Mouse (Mus musculus): ENCODE data around the gene Filip1l.

Gene Filip1l

DNA sequence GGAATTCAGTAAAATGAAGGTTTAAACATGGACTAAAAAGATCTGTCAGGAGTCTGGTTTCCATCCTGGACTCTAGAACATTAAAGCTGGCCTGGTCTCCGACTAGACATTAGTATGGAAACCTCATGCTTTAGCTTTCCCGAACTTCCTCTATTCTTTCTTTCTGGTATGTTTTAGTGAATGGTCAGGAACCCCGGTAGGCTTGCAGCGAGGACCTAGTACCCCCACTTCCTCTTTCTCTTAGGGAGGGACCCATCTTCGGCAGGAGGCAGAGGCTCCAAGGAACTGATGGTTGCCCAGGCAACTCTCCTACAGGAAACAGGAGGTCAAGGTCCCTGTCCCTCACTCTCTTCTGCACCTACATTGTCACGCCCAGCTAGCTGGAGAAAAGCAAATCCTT is 43.4 kb downstream of the Filip1l start:
- DNase-seq (ENCODE audit: inconsistent age in 2 of 2, low spot score in 1 of 2): peak in 1 of 2 experiments; percentile 30

DNA sequence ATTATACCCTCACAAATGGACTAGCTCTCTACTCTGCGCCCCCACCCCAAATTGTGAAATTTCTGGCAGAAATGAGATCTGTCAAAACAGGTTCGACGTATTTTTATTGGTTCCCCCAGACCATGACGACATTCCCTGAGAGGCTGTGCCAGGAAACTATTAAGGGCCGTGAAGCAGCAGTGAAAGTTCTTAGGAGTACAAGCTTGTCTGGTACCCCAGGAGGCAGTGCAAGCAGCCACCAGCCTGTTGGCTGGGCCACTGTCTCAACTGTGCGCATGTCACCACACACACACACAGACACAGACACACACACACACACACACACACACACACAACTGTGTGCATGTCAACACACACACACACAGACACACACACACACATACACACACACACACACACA is 45.0 kb downstream of the Filip1l start:
- DNase-seq (ENCODE audit: inconsistent age in 2 of 2, low spot score in 1 of 2): no peak

DNA sequence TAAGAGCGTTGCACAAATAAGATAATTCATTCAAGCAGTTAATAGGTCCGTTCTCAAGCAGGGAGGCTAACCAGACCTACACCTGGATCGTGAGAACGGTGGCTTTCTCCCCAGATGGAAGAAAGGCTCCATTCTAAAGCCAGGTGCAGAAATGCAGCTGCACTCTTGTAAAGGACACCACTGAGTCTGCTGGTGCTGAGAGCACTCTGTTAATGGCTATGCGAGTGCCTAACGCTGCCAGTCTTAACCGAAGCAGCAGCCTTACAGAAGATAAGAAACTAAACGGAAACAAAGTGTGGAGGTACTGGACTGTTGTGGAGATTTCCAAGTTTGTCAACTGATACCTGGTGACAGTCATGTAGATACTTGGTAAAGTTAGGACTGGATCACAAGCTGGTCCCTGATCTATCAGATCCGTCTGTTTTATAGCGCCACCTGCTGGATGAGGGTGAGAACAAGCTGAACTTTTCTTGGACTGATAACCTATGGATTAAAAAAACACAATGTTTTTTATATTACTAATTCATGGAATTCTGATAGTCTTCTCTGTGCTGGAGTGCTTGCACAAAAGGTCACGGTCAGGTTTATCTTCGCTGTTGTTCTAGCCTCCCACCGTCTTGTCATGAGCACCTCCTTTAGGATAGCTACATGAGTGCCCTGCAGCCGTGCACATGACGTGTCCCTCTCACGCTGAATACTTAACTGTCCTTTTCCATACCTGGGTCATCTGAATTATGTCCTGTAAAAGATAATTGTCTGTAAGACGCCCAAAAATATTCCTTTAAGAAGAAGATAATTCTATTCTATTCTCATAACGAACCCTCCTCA is 45.7 kb downstream of the Filip1l start:
- DNase-seq (ENCODE audit: inconsistent age in 2 of 2, low spot score in 1 of 2): peak; percentile 72 to 94

DNA sequence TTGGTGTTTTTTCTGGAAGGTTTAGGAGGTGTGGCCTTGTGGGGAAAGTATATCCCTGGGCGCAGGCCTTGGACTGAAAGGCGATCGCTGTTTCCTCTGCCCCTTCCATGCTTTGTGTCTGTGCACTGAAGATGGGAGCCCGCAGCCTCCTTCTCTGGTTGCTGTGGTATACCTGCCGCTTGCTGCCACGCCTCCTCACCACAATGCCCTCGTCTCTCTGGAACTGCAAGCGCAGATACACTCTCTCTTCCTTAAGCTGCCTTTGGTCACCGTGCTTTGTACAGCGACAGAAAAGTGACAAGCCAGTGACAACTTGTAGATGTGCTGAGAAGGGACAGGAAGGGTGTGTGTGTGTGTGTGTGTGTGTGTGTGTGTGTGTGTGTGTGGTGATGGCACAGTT is 46.7 kb downstream of the Filip1l start:
- DNase-seq (ENCODE audit: inconsistent age in 2 of 2, low spot score in 1 of 2): no peak

DNA sequence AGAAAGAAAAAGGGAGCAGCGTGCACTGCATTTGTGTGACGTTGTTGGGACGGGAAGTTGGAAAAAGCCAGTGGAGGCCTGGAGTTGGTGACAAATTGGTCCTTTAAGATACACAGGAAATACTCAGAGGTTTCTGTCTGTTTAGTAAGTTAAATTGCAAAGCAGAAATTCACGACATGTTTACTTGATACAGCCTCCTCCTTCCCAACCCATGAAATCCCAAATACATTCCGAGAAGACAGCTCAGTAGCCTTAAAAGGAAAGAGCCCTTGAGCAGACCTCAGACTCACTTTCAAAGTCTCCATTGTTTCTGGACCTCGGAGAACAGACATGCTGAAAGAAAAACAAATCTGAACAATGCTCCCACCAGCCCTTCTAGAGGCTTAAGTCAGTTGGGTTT is 48.8 kb downstream of the Filip1l start:
- DNase-seq (ENCODE audit: inconsistent age in 2 of 2, low spot score in 1 of 2): no peak

DNA sequence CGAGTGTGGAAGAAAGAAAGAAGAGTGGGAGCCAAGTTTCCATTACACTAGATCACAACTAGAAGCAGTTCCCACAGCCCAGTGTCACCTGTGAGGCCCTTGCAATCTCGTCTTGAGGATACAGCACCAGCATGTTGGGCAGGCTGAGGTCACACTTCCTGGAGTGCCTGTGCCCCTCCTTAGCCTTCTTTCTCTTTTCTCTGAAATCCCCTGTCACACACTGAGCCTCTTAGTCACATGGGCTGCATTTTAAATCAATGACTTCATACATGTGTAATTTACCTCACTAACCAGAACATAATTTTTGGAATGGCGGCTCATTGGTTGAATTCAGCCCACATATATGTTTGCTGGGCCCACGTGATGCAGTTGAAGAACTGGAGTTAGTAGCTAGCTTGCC is 50.0 kb downstream of the Filip1l start:
- no peak for DNase-seq (ENCODE audit: inconsistent age in 2 of 2, low spot score in 1 of 2)

DNA sequence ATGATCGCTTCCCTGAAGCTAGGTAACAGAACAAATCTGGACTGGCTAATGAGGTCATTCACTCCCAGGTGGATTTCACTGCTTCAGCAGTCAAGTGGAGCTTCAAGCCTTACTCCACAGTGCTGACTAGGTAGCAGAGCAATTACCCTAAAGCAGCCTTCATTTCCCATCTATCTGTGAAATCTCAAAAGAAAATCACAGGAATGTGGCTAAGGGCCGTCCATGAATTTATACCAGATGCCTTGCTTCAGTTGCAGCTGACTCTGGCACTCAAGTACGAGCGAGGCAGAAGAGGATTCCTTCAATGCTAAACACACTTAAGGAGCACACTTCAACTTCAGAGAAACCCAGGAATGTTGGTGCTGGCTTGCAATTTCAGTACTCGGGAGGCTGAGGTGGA is 50.9 kb downstream of the Filip1l start:
- DNase-seq (ENCODE audit: inconsistent age in 2 of 2, low spot score in 1 of 2): no peak

DNA sequence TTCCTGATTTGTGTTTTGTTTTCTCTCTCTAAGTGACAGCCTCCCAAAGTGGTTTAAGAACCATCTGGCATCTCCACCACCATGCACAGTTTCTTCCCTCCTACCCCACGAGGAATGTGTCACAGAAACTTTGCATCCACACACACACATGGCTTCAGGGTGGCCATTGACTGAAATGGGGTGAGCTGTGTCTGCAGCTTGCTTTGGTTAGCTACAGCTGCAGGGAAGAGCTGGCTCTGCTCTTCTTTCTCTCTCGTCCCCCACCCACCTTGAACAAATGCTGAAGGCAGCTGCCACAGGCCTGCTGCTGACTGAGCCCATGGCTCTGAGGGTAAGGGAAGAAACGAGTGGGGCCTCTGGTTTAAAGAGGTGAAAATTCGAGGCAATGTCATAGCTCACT is 59.9 kb downstream of the Filip1l start:
- DNase-seq (ENCODE audit: inconsistent age in 2 of 2, low spot score in 1 of 2): no peak

DNA sequence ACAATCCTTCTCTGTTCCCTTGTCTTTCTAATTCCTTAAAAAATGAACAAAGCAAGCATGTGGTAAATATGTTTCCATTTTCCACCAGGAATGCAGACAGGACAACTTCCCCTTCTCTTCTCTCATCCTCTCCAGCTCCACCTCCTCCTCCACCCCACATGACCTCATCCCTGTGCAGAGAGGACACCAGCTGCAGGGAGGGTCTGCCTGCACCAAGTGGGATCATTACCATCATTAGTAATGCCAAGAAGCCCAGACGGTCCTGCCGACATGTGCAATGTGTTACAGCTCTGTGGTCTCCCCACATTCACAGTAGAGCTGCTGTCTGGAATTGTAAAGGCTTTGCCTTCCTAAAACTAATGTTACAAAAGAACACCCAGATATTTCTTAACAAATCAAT is 63.2 kb downstream of the Filip1l start:
- DNase-seq (ENCODE audit: inconsistent age in 2 of 2, low spot score in 1 of 2): no peak

DNA sequence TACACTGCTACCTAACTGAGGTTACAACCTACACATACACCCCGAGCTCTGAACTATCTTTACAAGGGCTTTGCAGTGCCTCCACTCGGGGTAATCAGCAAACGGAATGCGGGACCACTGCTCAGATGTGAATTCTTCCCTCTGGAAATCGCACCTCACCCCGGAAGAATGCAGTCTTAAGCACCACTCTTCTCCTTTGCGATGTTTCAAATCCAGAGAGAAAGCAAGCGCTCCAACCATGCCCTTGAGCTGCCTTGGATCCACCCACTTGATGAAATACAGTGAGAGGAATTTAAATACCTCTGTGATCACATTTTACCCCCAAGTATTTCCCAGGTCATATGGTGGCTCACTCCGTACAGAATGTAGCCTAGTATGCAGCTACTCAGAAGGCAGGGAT is 64.1 kb downstream of the Filip1l start:
- no peak for DNase-seq (ENCODE audit: inconsistent age in 2 of 2, low spot score in 1 of 2)

DNA sequence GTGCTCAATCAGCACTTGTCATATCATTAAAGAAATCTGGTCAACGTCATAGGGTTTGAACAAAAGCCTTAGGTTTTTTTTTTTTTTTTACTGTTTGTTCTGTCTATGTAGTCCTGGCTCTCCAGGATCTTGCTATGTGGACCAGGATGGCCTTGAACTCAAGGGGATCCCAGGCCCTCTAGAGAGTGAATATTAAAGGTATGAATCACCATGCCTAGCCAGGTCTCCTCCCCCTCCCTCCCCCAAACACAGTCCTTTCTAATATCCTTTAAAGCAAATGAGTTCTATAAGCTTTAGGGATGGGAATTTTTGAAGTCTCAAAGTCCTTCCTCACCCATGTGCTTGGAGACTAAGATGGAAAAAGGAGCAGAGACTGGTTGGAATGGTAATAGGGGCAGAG is 65.1 kb downstream of the Filip1l start:
- DNase-seq (ENCODE audit: inconsistent age in 2 of 2, low spot score in 1 of 2): peak; percentile 51 to 77

DNA sequence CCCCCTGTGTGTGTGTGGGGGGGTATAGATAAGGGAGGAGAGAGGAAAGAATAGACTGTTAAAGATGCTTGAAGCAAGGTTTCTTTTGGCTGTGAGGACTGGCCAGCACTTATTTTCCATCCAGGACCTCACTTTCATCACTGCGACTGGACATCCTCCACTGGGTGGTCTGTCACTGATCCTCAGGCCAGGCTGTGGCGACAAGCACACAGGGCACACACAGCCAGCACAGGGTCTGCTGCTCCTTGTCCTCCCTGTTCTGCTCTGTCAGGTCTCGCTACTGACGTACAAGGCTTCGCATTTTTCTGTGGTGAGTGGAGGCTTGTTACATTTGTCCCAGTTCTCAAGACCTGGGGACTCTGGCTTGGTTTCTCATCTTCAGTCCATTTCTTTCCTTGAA is 66.4 kb downstream of the Filip1l start:
- DNase-seq (ENCODE audit: inconsistent age in 2 of 2, low spot score in 1 of 2): peak; percentile 79 to 87

DNA sequence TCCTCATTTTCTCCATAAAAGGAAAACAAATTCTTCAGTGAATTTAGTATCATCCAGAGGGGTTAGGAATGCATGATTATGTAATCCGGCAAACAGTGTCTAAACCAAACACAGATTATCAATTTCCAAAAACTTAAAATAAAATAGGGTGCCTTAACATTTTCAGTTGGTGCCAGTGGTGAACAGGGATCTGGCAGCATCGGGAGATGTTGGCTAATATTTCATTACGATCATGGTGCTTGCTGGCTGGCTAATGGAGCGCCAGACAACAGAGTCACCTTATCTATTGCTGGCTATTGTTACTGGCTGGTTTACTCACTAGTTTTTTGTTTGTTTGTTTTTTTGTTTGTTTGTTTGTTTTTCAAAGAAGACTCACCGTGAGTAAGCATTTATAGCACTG is 67.0 kb downstream of the Filip1l start:
- no peak for DNase-seq (ENCODE audit: inconsistent age in 2 of 2, low spot score in 1 of 2)

DNA sequence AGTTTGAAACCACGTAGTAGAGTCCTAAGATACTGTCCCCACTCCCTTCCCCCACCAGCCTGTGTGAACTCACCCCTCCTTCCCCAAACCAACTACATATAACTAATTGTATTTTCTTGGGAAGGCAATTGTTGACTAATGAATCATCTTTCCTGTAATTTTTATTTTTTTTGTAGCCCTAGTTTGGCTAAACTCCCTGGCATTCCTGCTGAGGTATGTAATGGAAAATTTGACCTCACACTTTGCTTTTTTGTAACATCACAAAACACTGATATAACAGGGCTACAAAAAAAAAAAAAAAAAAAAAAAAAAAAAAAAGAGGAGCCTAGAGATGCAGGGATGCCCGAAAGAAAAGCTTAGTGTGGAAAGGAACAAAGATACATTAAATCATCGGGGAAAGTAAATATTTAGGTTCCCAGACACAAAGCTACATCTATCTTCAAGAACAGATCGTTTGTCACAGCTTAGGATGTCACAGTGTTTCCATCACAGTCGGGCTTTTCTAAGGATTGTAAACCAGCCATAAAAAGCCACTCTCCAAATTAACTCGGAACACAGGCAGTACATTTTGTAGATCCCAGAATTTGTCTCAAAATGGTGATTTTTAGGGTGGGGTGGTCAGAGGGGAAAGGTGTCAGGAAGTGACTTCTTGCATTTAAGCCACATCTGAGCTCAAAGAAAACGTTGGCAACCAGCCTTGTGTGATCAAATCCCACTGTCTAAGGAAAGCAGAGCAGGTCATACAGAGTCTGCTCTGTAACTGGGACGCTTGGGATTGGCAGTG is 68.1 kb downstream of the Filip1l start:
- DNase-seq (ENCODE audit: inconsistent age in 2 of 2, low spot score in 1 of 2): peak; percentile 57 to 91

DNA sequence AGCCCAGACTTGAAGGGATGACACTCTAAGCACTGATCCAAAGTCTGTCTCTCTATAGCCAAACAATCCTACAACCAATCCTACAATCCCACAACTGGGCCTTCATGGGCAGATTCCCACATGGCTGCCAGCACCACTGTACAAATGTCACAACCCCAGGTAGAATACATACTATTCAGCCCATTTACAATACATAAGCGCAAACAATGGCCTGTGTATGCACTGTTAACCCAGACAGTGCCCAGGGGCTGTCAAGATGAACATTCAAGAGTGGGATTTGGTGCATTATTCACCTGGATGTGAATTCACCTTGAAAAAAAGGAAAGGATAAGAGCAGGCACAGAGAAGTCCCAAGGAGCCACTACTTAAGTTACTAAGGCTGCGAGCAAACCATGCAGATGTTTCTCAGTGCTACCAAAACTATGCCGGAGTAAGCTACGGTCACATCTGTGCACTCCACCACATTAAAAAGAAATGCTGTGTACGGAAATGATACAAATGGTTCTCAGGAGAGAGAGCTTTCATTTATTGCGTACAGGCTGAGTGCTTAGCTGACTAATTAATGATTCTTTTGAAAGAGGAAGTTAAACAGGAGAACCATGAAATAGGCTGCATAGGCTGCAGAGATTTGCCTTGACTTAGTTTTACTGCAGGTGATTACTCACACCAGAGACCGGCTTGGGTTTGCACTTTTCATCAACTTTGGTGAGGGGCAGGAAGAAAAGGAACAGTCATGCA is 69.0 kb downstream of the Filip1l start:
- DNase-seq (ENCODE audit: inconsistent age in 2 of 2, low spot score in 1 of 2): peak; percentile 28 to 72

DNA sequence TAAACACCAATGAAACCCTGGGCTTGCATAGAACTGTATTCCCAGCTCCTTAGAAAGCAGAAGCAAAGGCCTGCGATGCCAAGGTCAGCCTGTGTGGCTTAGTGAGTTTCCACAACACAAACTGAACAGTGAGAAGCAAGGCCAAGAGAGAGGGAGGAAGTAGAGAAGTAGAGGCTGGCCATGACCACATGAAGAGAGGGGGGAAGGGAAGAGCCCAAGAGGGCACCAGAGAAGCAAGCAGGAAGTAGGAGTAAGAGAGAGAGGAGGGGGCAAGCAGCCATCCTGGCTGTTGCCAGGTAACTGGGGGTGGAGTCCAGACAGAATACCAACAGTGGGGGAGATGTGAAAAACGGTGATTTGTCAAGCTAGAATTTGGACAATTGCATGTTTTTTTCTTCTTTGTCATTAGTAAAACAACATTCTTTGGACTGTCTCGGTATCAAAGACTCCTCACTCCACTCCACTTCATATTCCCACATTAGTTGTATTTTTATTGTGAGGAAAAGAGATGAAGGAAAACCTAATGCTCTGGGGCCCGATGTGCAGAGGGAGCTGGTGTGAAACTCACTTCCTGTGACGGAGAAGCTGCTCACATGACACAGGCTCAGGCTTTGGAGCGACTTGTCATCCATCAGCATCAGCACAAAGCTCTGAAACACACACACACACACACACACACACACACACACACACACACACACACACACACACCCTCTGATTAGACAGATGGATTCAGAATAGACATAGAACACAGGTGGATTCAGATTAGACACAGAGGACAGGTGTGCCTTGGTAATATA is 70.3 kb downstream of the Filip1l start:
- DNase-seq (ENCODE audit: inconsistent age in 2 of 2, low spot score in 1 of 2): peak; percentile 40 to 76

DNA sequence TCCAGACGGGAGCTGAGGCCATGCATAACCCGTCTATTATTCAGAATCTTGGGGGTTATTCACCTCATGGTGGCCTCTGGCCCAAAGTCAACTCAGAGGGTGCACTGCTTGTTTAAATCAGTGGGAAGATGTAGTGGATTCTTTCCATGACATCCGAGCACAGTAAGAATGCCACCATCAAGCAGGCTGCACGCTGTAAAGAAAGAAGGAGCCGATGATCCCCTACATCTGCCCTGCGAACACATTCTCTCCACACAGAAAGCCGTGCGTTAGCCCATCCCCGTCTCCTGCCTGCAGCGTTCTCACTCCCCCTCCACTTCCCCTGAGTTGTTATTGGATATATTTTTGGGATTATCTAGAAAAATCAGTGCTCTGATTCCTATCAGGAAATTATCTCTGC is 73.8 kb downstream of the Filip1l start:
- peak in 1 of 2 experiments; percentile 55 for DNase-seq (ENCODE audit: inconsistent age in 2 of 2, low spot score in 1 of 2)

DNA sequence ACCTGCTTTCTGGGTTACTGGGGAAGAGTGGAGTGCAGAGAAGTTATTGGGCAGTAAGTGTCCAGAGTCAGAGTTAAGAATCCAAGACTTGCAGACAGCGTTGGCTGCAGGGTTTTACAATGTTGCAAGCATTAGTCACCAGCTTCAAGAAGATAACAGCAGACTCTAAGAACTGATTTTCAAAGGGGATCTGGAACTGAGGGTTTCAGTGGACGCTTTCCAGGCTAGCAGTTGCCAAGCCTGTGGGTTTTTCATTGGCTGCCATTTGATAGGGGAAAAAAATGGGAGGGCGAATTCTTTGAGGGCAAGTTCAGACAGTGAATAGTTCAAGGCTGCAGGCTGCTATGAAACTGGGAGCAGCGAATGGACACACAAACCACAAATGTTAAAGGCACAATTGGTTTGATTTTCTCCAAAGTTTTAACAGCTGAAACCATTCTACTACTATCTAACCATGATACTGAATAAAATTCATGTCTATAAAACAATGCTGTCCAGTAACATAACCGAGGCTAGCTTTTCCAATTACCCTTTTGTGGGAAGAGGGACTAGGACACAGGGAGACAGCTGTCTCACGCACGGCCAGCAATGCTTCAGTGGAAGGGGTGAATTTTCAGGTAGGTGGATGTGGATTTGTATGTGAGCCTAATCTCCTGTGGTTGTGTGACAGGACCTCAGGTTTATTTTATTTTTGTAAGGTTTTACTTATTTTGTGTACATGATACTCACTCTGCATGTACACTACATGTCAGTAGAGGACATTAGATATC is 74.8 kb downstream of the Filip1l start:
- DNase-seq (ENCODE audit: inconsistent age in 2 of 2, low spot score in 1 of 2): peak; percentile 90 to 94

DNA sequence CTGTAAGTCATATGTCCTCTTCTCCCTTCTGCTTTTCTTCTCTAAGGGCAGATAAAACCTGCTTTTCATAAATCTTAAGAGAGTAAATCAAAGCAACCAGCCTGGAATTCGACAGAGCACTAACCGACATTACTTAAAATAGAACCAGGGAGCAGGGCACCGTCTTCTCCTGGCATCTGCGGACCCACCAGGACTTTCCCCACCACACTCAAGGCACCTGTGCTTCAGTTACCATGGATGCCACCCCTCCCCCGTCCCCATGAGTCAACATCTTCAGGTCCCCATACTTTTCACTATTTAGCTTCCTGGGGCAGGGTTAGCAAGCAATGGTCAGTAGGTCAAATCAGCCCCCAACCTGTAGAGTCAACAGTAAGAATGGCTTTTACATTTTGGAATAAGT is 76.1 kb downstream of the Filip1l start:
- peak in 1 of 2 experiments; percentile 53 for DNase-seq (ENCODE audit: inconsistent age in 2 of 2, low spot score in 1 of 2)

DNA sequence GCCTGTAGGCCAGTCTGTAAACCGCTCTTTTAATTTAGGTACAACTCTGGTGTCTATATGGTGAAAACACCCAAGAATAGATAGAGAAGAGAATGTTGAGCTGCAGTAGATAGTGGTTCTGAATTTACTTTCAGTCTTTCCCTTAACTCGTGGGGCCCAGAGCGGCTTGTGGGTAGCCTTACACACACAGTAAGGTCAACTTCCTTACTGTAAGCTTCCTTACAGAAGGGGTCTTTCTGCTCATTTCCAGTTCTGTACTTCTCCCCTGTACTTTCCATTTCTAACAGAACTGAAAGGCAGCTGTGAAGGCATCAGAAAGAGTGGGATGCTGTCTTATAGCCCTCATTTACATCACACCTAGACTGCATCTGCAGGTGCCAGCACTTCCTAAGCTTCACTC is 78.4 kb downstream of the Filip1l start:
- no peak for DNase-seq (ENCODE audit: inconsistent age in 2 of 2, low spot score in 1 of 2)

Measured in adrenal gland, adult (tissue).